Mouse (Mus musculus) bone marrow, adult 2 months (tissue): ENCODE results near the gene Snx27.

Source experiments
- CTCF ChIP-seq: fragments of 200-500 bp; IDR thresholded peaks from 2 replicates; pipeline ENCODE4 v1.5.1; 2011; ENCODE audit warnings: low read length, control low read depth; ENCODE audit not compliant: control insufficient read depth, insufficient read depth
- POLR2A ChIP-seq: fragments of 200-500 bp; IDR thresholded peaks from 2 replicates; pipeline ENCODE4 v1.6.1; 2011; ENCODE audit warnings: low read depth, mild to moderate bottlenecking, control low read depth, low read length, borderline replicate concordance; ENCODE audit not compliant: control insufficient read depth

GRCm38 (mm10) chr3:94473567-94474232 is 108.8 kb downstream of the Snx27 start:
- TF ChIP-seq CTCF (no peak), POLR2A (no peak)
